Mouse (Mus musculus) heart, embryonic 14.5 days (tissue): ENCODE data around the gene Prdx2. TPM values are rescaled to one million over a fixed set of nuclear protein-coding genes. Genes with fewer than 3 reads are reported as not detected.
A peak's percentile ranks its signal among the peaks of the same experiment; 100 is the strongest.

Experiments
- ATAC-seq: fragments of 200-750 bp; cut with Nextera tagmentation; 2 replicates; pipeline ENCODE4 v1.8.0; 2017; ENCODE audit warnings: low read depth, moderate TSS enrichment; ENCODE audit not compliant: insufficient number of reproducible peaks, insufficient read depth, low FRiP score
- H3K27ac ChIP-seq, 2 experiments: fragments of 200-500 bp in 1 of 2; fragments of 300-500 bp in 1 of 2; sonication (generic) in 1 of 2; replicated peaks in 1 of 2; 2 replicates each; pipeline ENCODE4 v1.5.1; 2012 to 2014; ENCODE audit warnings: low read depth in 2 of 2, low read length in 2 of 2, control low read depth in 1 of 2, mild to moderate bottlenecking in 1 of 2, mixed read lengths in 1 of 2; ENCODE audit not compliant: control insufficient read depth in 1 of 2, insufficient read depth in 1 of 2
- H3K27me3 ChIP-seq: fragments of 300-500 bp; sonication (generic); 2 replicates; pipeline ENCODE4 v1.6.1; 2014; ENCODE audit warnings: mild to moderate bottlenecking, low read length, control low read depth; ENCODE audit not compliant: control insufficient read depth, insufficient read depth
- H3K36me3 ChIP-seq: fragments of 300-500 bp; sonication (generic); 2 replicates; pipeline ENCODE4 v1.6.1; 2014; ENCODE audit warnings: mild to moderate bottlenecking, control low read depth, low read length, mixed read lengths; ENCODE audit not compliant: control insufficient read depth, insufficient read depth
- H3K4me1 ChIP-seq, 2 experiments: fragments of 200-500 bp in 1 of 2; fragments of 300-500 bp in 1 of 2; sonication (generic) in 1 of 2; 2 replicates each; pipeline ENCODE4 v1.6.1; 2012 to 2014; ENCODE audit warnings: low read length in 2 of 2, control low read depth in 1 of 2, mixed read lengths in 1 of 2; ENCODE audit not compliant: control insufficient read depth in 2 of 2, insufficient read depth in 2 of 2
- H3K4me2 ChIP-seq: fragments of 300-500 bp; sonication (generic); 2 replicates; pipeline ENCODE4 v1.6.1; 2014; ENCODE audit warnings: mild to moderate bottlenecking, low read length
- H3K4me3 ChIP-seq, 2 experiments: fragments of 200-500 bp in 1 of 2; fragments of 300-500 bp in 1 of 2; sonication (generic) in 1 of 2; 2 replicates each; pipeline ENCODE4 v1.5.1; 2012 to 2014; ENCODE audit warnings: low read length in 2 of 2, mild to moderate bottlenecking in 2 of 2, control low read depth in 1 of 2, low read depth in 1 of 2, moderate library complexity in 1 of 2; ENCODE audit not compliant: control insufficient read depth in 1 of 2, insufficient read depth in 1 of 2
- H3K9ac ChIP-seq: fragments of 300-500 bp; sonication (generic); 2 replicates; pipeline ENCODE4 v1.6.1; 2014; ENCODE audit warnings: mild to moderate bottlenecking, low read length
- H3K9me3 ChIP-seq: fragments of 300-500 bp; sonication (generic); 2 replicates; pipeline ENCODE4 v1.6.1; 2016; ENCODE audit warnings: low read length, control low read depth; ENCODE audit not compliant: control insufficient read depth
- WGBS: fragments of 180-500 bp; shearing (Covaris S2); extraction: QIAGEN DNeasy Blood & Tissue Kit; methylation state at CpG from one replicate; pipeline ENCODE4 v1.1.7; 2014; 5-methylcytosine and 5-hydroxymethylcytosine counted together
- microRNA-seq: library from miRNA; unstranded; fragments of <30 nt; microRNA quantifications from one replicate; pipeline ENCODE4, GENCODE M21; 2016
- polyA plus RNA-seq: library from polyadenylated mRNA; unstranded; fragments of >200 nt; fragmentation: Nextera tagmentation; extraction: Ambion mirVana; gene quantifications from 2 replicates; pipeline ENCODE4 v1.2.1, GENCODE M21; 2014

Prdx2 gene
- polyA plus RNA-seq, 1 experiment from 2014 or later = 792 TPM

DNA sequence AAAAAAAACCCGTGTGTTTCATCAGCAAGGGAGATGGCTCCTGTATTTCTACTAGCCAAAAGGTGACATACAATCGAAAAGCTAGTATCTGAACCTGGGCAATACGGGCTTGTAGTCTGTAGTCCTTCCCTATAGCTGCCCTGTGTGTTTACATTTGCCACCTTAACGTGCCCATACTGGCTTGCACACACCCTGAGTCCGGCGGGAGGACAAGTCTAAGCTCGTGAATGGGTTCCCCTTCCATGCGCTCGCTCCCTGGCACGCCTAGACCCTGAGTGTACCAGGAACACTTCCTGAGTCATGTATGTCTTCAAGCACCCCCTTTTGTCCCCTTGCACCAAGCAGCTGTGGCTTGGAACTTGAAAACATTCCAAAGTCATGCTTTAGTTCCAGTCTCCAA, 47.3 kb downstream of the Prdx2 start:
- Histone ChIP-seq H3K4me1 (0 out of 4 replicates have a peak, but pooled peaks cover 0 to 3% of the 10 kb centered on the region in 2 experiments), H3K4me2 (no peak overlapping the region), H3K27ac (no peak overlapping the region), H3K9ac (no peak overlapping the region), H3K36me3 (peaks cover 48% of the 10 kb centered on the region), H3K27me3 (peaks cover 32% of the 10 kb centered on the region), H3K4me3 (no peak overlapping the region), H3K9me3 (no peaks in the 10 kb centered on the region)
- ATAC-seq = no peak
- WGBS = 64% methylated on average over 10 of the region's 10 CpGs

- H3K9ac ChIP-seq = no peak overlapping the region
- no peaks in the 10 kb centered on the region for H3K9me3 ChIP-seq
- H3K36me3 ChIP-seq = peaks cover 52% of the 10 kb centered on the region
- 40% methylated on average over 5 of the region's 5 CpGs for WGBS
- peaks cover 29% of the 10 kb centered on the region for H3K27me3 ChIP-seq
- no peak overlapping the region for H3K4me2 ChIP-seq
- no peak overlapping the region for H3K4me3 ChIP-seq
- no peak for ATAC-seq
- 0 out of 4 replicates have a peak, but pooled peaks cover 0 to 3% of the 10 kb centered on the region in 2 experiments for H3K4me1 ChIP-seq
- H3K27ac ChIP-seq = no peak overlapping the region
Observed at GRCm38 (mm10) chr8:85017209-85017608, 47.8 kb downstream of the Prdx2 start.

DNA sequence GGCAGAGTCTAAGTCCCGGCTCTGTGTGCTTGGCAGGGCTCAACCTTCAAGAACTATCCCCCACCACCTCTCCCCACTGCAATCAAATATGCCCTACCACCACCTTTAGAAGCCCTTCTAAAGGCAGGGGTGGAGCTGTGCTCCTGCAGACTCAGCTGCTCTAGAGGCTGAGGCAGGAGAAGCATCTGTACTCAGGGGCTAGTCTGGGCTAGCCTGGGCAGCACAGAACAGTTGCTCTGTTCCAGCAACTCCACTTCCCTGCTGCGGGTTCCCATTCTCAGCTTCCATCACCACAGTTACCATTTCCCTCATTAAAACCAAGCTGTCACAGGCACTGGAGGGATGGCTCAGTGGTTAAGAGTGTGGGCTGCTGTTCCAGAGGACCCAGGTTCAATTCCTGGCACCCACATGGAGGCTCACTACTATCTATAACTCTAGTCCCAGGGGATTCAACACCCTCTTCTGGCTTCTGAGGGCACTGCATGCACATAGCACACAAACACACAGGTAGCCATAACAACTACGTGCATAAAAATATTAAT, 52.2 kb downstream of the Prdx2 start:
- H3K36me3 ChIP-seq = peaks cover 71% of the 10 kb centered on the region
- H3K27ac ChIP-seq = no peak overlapping the region
- no peak overlapping the region for H3K4me3 ChIP-seq
- ATAC-seq = no peak
- no peak overlapping the region for H3K9ac ChIP-seq
- no peak overlapping the region for H3K4me2 ChIP-seq
- WGBS = 97% methylated on average over 3 of the region's 3 CpGs
- H3K9me3 ChIP-seq = no peaks in the 10 kb centered on the region
- H3K4me1 ChIP-seq = peaks cover 7 to 17% of the 10 kb centered on the region in 2 experiments
- H3K27me3 ChIP-seq = no peaks in the 10 kb centered on the region

GRCm38 (mm10) chr8:85023846-85024245, 54.5 kb downstream of the Prdx2 start:
- 90% methylated on average over 3 of the region's 3 CpGs for WGBS
- Histone ChIP-seq H3K9me3 (no peaks in the 10 kb centered on the region), H3K27me3 (no peaks in the 10 kb centered on the region), H3K4me2 (peak overlapping the region; percentile 94), H3K36me3 (peaks cover 55% of the 10 kb centered on the region), H3K9ac (no peak overlapping the region), H3K4me3 (peak overlapping the region in 1 of 2 experiments; percentile 97; a peak in 1 of 4 replicates), H3K4me1 (peaks cover 11 to 28% of the 10 kb centered on the region in 2 experiments), H3K27ac (no peak overlapping the region)
- ATAC-seq = no peak

Small RNA genes within 50 kb of the gene (microRNA-seq; reads per million reads assigned to microRNA genes)
- gene Gm24197 = not detected

Other genes with a start within 250 kb of the Prdx2 start
- gene G430095P16Rik, start 246.6 kb upstream of the Prdx2 start, polyA plus RNA-seq = 5.2 and 5.9 TPM in 2 replicates
- gene Nfix, start 169.2 kb upstream of the Prdx2 start, polyA plus RNA-seq = 16.3 and 16.8 TPM in 2 replicates
- gene Dand5, start 146.8 kb upstream of the Prdx2 start, polyA plus RNA-seq = 5.9 and 6.6 TPM in 2 replicates
- 49.9 and 53.0 TPM in 2 replicates for gene Gadd45gip1, start 138.1 kb upstream of the Prdx2 start, polyA plus RNA-seq
- gene Rad23a, start 128.9 kb upstream of the Prdx2 start, polyA plus RNA-seq = 122 and 125 TPM in 2 replicates
- gene Calr, start 122.7 kb upstream of the Prdx2 start, polyA plus RNA-seq = 500 and 527 TPM in 2 replicates
- 47.6 and 50.7 TPM in 2 replicates for gene Farsa, start 112.6 kb upstream of the Prdx2 start, polyA plus RNA-seq
- 23.7 and 25.2 TPM in 2 replicates for gene Syce2, start 97.5 kb upstream of the Prdx2 start, polyA plus RNA-seq
- gene Gcdh, start 75.7 kb upstream of the Prdx2 start, polyA plus RNA-seq = 34.0 and 38.6 TPM in 2 replicates
- gene Klf1, start 67.7 kb upstream of the Prdx2 start, polyA plus RNA-seq = 1.8 and 2.5 TPM in 2 replicates
- gene Dnase2a, start 61.0 kb upstream of the Prdx2 start, polyA plus RNA-seq = 4.5 and 5.5 TPM in 2 replicates
- 0.08 and 0.23 TPM in 2 replicates for gene Mast1, start 32.2 kb upstream of the Prdx2 start, polyA plus RNA-seq
- 0.12 TPM in 1 of 2 replicates, not detected in the other for gene Rtbdn, start 22.6 kb upstream of the Prdx2 start, polyA plus RNA-seq
- gene Gm49661, start 154 bp upstream of the Prdx2 start, polyA plus RNA-seq = not detected in 2 replicates
- gene Rnaseh2a, start 180 bp downstream of the Prdx2 start, polyA plus RNA-seq = 71.8 and 80.8 TPM in 2 replicates
- 10.1 and 10.9 TPM in 2 replicates for gene Junb, start 9.1 kb downstream of the Prdx2 start, polyA plus RNA-seq
- gene Hook2, start 21.0 kb downstream of the Prdx2 start, polyA plus RNA-seq = 5.0 and 5.1 TPM in 2 replicates
- gene Best2, start 44.9 kb downstream of the Prdx2 start, polyA plus RNA-seq = not detected in 2 replicates
- gene Asna1, start 55.7 kb downstream of the Prdx2 start, polyA plus RNA-seq = 91.5 and 109 TPM in 2 replicates
- gene Trir, start 57.2 kb downstream of the Prdx2 start, polyA plus RNA-seq = 92.0 and 95.9 TPM in 2 replicates
- gene Tnpo2, start 67.3 kb downstream of the Prdx2 start, polyA plus RNA-seq = 13.0 and 15.2 TPM in 2 replicates
- 16.6 and 21.6 TPM in 2 replicates for gene Fbxw9, start 90.5 kb downstream of the Prdx2 start, polyA plus RNA-seq
- gene Gm5741, start 98.4 kb downstream of the Prdx2 start, polyA plus RNA-seq = not detected in 2 replicates
- gene Dhps, start 102.2 kb downstream of the Prdx2 start, polyA plus RNA-seq = 50.7 and 55.8 TPM in 2 replicates
- gene Wdr83os, start 111.2 kb downstream of the Prdx2 start, polyA plus RNA-seq = 125 and 136 TPM in 2 replicates
- 35.4 and 43.0 TPM in 2 replicates for gene Wdr83, start 111.7 kb downstream of the Prdx2 start, polyA plus RNA-seq
- gene Man2b1, start 113.7 kb downstream of the Prdx2 start, polyA plus RNA-seq = 32.9 and 35.7 TPM in 2 replicates
- gene Zfp791, start 153.5 kb downstream of the Prdx2 start, polyA plus RNA-seq = 0.80 and 1.1 TPM in 2 replicates
- gene Cks1brt, start 182.3 kb downstream of the Prdx2 start, polyA plus RNA-seq = not detected in 2 replicates